Mouse (Mus musculus) liver, adult 2 months (tissue): ENCODE results near the gene Pear1.

Experiments used
- CTCF ChIP-seq: fragments of 200-500 bp; IDR thresholded peaks from 2 replicates; pipeline ENCODE4 v1.5.1; 2011; ENCODE audit warnings: low read depth, low read length, control low read depth
- POLR2A ChIP-seq: fragments of 200-500 bp; IDR thresholded peaks from 2 replicates; pipeline ENCODE4 v1.6.1; 2011; ENCODE audit warnings: low read length, control low read depth; ENCODE audit not compliant: insufficient read depth; ENCODE audit errors: extremely low read depth

DNA sequence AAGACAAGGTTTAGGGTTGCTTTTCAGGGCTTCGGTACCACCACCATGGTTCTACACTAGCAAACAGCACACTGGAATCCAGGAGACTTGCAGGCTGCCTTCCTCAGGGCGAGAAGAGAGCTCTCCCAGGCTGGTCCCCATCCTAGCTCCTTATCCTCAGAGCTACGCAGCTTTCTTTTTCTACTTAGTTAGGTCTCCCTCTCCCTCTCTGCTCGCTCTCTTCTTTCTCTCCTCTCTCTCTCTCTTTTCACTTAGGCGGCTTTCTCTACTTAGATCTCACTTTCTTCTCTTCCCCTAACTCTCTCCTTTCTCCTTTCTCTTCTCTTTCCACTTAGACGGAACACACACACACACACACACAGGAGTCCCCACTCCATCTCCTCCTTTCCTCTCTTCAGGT, 55.7 kb downstream of the Pear1 start:
- TF ChIP-seq CTCF (no peak), POLR2A (no peak)
